Mouse (Mus musculus): Measurements from ENCODE around the gene Rnf180.

GRCm38 (mm10) chr13:105326946-105327345 lies 32.3 kb upstream of the Rnf180 start:
- TF ChIP-seq POLR2A (IDR thresholded peaks at IDR 0.05; ENCODE audit: extremely low read depth, insufficient read depth, low read length) (no peak), CTCF (IDR thresholded peaks at IDR 0.05; ENCODE audit: extremely low read depth, insufficient read depth, low read length) (no peak)

All from cortical plate, adult 2 months (tissue).